Mouse (Mus musculus) yolk sac, embryonic 10.5 days (tissue): ENCODE results near the gene Map7d3.

Experiments
- DNase-seq: peaks from one replicate; pipeline ENCODE4 v3.0.0-alpha.2; 2017; ENCODE audit warnings: low spot score

The Map7d3 gene

GRCm38 (mm10) chrX:56821765-56822603 lies at the start of gene Map7d3:
Map7d3 (minus strand) TSS chrX:56822326.
- peak; percentile 21 for DNase-seq

GRCm38 (mm10) chrX:56869863-56870262 lies 47.7 kb upstream of the Map7d3 start, which contains the start of gene Adgrg4:
Adgrg4 (plus strand) TSS chrX:56870163.
- no peak for DNase-seq

GRCm38 (mm10) chrX:56841255-56841654 lies 19.1 kb upstream of the Map7d3 start:
- DNase-seq = no peak

DNA sequence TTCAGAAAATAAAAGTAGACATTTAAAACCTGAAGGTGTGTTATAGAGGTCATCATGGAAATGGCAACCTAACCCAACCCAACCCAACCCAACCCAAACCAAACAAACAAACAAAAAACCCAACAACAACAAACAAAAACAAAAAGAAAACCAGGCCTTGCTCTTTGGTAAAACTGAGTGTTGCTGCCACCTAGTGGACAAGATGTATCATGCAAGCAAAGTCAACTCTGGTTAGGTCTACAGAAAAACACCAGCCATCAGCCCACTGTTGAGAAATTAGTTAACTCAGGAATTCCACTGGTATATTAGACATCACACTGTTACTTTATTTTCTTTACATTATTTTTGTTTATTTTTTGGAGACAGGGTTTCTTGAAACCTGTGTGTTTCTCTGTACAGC lies 17.2 kb upstream of the Map7d3 start:
- DNase-seq = no peak

DNA sequence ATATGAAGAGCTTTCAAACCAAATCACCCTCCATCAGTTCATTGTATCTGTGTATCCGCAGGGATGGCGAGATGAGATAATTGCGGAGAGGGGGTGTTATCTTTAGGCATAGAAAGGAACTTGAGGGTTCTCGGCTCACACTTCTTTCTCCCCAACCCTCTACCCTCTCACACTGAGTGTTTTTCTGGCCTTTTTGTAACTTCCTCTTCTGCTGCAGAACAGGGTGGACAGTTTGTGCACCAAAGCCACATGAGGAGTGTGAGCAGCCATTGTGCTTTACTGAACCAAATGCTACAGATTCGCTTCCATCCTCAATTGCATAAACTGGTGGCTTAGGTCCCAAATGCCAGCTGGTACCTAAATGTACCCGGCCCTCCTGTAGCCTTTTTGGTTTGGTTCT lies 13.7 kb upstream of the Map7d3 start:
- DNase-seq = no peak

DNA sequence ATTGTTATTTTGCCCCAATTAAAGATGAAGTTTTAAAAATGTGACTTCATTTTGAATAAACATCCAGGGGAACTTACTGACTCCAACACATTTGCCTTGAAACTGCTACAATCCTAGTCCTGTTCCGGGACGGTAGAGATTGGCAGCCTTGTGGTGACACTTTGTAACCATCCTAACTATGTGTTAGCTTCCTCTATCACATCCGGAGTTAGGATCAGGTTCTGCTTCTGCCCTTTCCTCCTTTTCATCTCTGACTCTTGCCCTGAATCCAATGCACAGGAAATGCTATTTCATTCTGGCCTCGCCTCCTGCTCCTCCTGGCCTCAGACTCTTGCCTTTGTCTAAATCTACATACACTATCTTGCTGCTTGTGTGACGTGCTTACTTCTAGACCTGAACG lies 5.4 kb upstream of the Map7d3 start:
- DNase-seq = no peak

DNA sequence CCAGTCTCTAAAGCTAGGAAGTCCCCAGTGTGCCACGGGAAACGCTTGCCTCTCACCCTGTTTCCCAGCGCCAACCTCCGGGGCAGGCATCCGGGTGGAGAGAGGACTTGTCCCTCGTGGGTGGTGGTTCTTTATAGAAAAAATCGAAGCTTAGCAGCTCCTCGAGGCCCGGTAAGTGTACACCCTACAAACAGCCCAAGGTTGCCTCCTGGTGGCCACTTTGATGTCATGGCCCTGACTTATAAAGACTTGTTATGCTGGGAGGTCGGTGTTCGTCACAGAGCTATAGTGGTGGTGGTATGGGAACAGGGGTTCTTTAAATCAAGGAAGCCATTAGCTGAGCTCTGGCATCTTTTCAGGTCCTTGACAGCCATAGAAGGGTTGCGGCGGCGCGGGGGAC lies 30.9 kb downstream of the Map7d3 start:
- peak; percentile 20 for DNase-seq

DNA sequence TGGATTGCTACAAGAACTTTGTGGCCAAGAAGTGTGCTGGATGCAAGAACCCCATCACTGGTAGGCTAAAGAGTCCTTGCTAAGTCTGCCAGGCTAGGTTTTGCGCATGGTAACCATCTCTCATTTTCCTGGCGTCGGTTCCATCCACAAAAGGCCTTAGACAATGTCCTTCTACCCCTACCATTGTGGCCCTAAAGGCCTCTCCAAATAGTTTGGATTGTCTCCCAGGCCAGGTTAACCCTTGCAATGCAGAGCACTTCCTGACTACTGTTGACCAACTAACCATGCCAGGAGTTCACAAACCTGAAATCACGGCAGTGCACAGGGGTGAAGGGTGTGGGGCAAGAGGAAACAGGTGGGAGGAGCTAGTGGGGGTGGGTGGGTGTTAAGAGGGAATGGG lies 31.5 kb downstream of the Map7d3 start:
- no peak for DNase-seq

DNA sequence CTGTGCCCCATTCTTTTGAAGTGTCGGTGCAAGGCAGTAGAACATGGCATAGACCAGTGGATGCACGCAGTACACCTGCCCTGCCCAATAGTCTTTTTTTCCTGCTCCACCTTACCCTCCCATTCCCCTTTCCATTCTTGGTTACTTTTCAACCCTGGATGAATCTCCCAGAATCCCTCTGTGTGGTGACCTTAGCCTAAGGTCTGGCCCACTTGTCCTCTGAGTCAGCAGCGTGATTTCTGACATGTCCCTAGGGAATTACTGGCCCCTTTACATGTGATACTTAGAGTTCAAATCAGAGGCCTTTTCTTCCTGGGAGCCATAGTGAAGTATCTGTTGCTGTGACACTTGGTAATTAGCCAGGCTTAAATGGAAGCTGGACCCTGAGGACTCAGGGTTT lies 34.6 kb downstream of the Map7d3 start:
- DNase-seq = no peak

GRCm38 (mm10) chrX:56786281-56787061 lies 35.7 kb downstream of the Map7d3 start:
- DNase-seq = peak; percentile 28

DNA sequence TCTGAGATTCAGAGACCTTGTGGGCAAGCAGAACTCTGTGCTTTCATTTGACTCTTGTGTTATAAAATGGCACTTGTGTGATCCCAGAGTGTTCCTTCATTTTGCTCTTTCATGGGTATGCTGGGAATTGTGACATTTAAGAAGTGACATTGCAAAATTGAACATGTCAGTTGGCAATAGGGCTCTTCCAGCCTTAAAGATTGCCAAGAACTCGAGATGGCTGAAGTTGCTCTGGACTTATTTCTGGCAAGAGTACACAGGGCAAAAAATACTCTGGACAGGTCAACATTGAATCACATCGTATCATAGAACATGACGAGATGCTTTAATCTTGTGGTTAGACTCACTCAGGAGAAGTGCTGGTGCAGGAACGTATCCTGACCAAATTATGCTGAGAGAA lies 48.8 kb downstream of the Map7d3 start:
- no peak for DNase-seq

DNA sequence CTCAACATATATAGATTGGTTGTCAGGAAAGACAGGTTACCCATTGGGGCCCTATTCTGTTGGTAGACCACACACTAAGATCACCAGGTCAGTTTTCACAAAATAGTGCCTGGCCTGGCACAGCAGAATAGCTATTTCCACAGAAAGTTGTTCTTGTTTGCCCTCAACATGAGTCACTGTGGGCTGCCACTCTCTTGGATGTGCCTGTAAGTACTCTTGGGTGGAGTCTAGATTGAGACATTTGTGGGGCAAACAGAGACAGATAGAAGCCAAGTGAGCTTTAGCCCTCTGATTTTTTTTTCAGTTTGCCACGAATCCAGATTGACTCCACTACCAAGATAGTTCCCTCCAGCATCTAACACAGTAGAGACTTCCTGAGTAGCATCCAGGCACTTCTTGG lies 50.4 kb downstream of the Map7d3 start:
- DNase-seq = no peak

DNA sequence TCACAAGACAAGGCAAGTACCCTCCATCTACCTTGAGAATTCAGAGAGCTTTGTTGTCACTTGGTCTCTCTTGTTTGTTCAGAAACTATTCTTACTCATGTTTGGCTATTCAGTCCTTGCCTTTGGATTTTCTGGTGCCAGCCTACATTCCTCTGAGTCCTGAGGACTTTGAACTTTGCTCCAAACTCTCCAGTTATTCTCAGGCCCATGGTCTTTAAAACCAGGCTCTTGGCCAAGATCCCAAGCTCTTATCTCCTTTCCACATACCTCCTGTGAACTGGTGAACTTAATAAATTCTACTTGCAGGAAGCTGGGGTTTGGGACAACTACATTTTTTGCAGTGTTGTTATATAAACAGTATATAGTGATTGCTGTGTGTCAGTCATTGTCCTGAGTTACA lies 52.3 kb downstream of the Map7d3 start:
- DNase-seq = peak; percentile 61

DNA sequence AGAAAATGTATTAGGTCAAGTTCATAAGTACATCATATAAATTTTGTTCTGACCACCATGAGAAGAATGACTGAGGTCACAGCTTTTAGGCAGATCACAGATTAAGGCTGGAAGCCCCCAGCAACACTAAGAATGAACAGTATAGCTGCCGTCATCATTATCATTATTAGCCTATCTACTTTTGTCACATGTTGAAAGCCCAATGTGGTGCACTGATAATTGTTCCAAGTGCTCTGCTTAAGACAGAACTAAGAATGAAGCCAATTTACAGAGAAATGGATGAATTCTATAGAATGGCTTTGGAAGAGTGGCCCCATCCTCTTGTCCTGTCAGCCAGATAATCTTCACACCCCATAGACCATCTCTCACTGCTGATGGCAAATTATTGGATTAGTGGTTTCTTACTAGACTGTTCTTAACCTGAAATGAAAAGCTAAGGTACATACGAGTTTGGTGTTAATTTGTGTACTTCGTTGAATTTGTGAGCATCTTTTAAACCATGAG lies 61.8 kb downstream of the Map7d3 start:
- DNase-seq = no peak

GRCm38 (mm10) chrX:56756352-56756751 lies 65.8 kb downstream of the Map7d3 start:
- DNase-seq = no peak

- no peak for DNase-seq
These were observed 66.5 kb downstream of the Map7d3 start for GRCm38 (mm10) chrX:56755646-56756045.

GRCm38 (mm10) chrX:56753317-56754289 lies 68.5 kb downstream of the Map7d3 start:
- DNase-seq = no peak

DNA sequence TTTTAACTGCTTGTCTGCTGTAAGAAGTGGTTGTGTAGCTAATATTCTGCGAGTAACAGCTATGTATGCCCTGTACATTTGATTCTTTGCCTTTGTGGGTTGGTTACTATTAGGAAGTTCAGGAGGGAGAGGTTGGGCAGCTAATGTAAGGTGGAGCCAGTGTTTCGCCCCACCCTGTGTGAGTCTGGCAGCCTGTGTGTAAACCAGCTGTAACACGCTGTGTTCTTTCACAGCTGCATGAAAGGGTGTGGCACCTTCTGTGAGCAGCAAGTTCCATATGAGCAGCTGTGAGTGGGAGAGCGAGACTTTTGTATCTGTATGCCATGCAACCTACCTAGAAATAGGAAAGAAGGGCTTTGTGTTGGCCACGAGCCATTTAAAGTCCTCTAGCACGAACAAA lies 70.0 kb downstream of the Map7d3 start:
- no peak for DNase-seq

- no peak for DNase-seq
These were observed 70.6 kb downstream of the Map7d3 start for GRCm38 (mm10) chrX:56751536-56751935.
